Mouse (Mus musculus) embryo, embryonic 10.5 days (tissue): Measurements from ENCODE around the gene Mecom.

Source experiments
- DNase-seq: peaks from one replicate; pipeline ENCODE4 v3.0.0-alpha.2; 2015; ENCODE audit warnings: low spot score

Mecom gene

DNA sequence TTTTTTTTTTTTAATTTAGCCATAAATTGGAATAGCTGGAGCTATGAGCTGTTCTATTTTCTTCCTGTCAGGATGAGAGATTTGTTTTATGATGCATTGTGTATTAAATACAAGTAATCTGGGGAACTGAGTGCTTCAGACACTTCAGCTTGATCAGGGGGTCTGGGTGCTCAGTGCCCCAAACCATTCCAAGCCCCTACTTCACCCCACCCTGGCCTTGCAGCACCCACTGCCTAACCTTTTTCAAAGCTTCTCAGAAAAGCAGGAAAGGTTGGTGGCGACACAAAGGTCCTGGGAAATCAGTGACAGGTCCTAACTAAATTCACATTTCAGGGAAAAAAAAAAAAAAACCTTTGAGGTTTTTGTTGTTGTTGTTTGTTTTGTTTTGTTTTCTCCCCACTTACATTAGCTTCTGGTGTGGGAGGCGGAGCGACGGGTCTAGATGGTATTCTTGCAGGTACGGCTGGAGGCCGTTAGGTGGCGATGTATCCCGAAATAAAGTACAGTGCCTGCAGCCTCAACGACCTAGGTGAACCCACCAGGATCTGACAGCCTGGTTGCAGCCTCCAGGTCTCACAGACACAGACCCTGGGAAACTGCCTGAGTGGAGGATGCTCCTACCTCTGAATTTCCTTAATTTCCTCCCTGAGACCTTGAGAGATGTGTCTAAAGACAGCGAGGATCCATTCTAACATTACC, 532.7 kb downstream of the Mecom start:
- peak; percentile 91 for DNase-seq

DNA sequence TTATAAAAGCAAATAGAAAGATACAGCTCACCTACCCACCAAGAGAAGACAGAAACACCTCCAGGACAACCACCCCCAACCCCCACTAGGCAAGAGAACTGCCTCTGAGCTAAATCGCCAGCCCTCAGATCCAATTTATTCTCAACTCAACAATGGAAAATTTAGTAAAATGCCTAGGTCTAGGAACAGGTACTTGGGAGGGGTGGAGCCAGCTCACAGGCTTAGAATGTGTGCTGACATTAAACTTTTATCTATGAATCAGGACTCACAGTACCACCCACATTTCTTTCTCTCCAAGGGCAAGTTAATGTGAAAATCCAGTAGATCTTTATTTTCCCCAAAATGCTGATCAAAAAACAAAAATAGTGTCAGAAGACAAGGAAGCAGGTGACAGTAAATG, 533.5 kb downstream of the Mecom start:
- DNase-seq, result no peak

DNA sequence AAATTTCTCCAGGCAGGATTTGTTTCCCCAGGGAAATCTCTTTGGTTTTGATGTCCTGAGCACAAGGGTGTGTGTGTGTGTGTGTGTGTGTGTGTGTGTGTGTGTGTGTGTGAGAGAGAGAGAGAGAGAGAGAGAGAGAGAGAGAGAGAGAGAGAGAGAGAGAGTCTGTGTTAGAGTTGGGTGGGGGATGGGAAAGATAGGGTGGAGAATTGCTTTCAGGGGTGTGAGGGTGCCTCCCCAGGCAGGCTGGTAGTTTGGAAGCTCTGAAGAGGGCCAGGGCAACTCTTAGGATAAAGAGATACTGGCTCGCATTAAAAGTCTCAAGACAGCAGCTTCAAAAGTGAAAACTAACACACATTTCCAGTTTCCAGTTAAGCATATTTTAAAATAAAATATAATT, 534.4 kb downstream of the Mecom start:
- no peak for DNase-seq

DNA sequence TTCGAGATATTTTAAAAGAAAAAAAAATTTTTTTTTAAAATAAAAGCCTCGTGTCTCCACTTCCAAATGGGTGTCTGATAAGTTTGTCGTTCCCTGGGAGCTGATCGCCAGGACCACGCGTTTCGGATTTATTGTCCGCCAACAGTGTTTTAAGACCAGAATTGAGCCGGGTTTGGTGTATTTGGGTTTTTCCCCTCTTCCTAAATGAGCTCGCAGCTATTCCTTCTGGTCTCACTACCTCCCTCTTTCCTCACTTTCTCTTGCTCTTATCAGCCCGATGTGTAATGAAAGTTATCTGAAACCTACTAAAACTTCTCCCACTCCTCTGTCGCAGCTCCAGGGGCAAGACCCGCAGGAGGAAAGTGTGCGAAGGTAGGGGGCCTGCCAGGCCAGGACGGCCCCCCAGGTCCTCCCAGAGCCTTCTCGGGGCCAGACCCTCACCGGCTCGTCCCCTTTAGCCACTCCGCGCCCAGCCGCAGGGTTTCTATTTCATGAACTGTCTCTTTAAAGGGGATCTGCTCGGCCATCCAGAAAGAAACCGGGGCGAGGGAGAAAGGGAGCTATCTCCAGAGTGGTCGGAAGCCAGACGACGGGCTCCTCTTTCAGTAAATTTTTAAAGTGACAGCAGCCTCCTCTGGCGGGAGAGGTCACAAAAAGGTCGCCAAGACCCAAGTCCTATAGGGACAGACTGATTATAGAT, 535.0 kb downstream of the Mecom start:
- DNase-seq, result peak; percentile 89

DNA sequence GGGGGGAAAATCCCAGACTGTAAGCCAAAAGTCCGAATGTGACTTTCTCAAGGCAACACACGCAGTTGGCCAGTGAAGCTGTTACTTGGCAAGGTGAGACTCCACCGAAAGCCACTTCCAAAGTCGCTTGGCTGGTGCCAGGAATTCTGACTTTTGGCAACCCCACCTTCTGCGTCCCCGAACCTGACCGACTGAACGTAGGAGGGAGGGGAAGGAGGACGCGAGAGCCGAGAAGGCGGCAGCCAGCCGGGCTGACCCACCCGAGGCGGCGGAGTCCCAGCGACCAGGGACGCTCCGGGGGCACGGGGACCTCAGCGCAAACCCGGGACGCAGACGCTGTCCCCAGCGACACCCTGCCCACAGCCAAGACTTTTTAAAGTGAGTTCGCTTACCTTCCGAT, 535.7 kb downstream of the Mecom start:
- DNase-seq, result peak; percentile 47

DNA sequence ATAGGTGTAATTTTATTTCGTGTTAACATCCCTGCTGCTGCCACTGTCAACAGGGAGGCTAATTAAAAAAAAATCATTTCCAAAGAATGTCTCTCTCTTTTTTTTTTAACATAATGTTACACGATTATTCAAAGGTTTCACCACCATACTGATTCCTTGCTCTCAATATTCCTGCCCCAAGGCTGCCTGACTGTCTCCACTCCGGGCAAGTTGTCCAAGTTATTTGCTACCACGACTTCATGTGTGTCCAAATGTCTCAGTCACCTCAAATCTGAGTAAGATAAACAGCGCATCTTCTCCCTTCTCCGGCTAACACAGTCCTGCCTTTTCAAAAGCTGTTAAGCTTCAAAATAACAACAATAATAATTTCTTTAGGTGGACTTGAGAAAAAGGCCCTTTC, 536.1 kb downstream of the Mecom start:
- DNase-seq, result peak; percentile 44

DNA sequence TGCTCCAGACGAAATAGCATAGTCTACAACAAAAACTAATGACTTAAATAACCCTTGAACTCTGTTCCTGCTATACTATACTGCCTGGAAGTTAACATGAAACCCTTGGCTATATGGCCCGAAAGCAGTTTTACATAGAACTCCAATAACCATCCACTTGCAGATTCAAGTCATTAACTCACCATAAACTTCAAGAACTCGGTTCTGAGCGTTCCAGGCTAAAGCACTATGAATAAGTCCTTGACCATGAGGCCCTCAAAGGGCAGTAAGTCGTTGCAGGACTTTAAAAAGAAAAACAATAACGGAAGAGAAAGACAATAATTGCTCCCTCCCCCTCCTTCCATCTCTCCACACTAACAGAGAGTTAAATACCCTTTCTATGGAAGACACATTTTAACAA, 536.9 kb downstream of the Mecom start:
- peak; percentile 32 for DNase-seq

DNA sequence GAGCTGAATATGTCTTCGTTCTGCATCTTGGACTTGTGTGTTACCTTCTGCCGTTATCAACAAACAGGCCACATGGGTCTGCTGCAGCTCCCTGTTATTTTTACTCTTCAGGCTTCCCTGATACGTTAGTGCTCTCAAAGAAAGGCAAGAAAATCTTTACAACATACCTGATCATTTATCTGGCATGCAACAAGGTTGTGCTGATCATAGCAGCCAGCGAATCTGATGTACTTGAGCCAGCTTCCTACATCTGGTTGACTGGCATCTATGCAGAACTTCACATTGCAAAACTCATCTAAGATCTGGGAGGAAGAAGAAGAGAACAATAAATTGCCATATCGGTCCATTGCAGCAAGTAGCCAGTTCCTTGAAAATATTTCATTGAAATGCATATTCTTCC, 538.2 kb downstream of the Mecom start:
- no peak for DNase-seq

DNA sequence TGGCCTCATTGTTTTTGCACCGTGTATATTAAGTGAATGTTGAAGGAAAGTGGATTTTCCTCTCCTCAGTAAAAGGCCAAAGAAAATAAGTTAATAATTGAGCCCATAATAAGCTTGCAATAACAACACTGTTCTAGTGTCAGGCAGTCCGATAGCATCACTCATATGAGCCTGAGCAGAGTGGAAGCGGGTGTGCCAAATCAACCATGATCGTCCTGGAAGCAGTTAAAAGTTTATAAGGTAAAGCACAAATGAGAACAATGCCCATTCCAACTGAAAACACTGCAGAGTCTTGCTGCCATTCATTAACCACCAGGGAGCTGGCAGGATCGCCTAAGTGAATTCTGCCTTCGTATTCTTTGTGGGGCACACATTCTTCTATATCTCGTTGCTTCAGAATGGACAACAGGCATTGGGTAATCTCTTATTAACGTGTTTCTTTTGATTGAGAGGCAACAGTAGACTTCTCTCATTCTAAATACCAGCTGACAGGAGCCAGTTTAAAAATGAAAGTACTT, 542.9 kb downstream of the Mecom start:
- no peak for DNase-seq

DNA sequence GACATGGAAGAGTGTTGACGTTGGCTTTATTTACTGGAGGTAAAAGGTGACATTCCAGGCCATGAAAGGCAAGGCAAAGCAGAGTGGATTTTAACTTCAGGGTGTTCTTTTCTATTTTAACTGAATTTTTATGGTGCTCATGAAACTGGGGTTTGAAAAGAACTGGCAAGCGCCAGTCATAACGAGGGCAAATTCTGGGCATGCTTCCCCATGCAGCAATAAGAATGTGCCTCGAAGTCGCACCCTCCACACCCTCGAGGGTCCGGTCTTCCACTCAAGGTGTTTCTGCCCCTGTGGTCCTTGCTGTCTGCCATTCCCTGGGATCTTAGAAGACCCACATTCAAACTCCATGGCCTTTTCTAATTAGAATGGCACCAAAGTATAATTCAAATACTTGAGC, 547.5 kb downstream of the Mecom start:
- DNase-seq, result no peak

DNA sequence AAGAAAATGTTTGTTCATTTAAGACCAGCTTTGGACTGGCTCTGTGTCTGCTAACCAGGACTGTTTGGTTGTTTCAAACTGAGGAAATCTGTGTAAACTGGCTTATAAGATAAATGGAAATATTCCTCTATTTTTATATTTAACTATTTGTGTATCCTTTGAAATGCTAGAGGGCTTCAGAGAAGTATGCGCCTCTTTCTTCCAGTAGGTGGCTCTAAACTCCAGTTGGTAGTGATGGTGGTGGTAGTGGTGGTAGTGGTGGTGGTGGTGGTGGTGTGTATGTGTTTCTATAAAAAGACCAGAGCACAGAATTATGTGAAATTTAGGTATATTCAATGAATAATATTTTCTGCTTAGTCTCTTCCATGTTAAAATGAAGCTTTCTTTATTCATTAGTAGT, 548.8 kb downstream of the Mecom start:
- DNase-seq, result peak; percentile 54

DNA sequence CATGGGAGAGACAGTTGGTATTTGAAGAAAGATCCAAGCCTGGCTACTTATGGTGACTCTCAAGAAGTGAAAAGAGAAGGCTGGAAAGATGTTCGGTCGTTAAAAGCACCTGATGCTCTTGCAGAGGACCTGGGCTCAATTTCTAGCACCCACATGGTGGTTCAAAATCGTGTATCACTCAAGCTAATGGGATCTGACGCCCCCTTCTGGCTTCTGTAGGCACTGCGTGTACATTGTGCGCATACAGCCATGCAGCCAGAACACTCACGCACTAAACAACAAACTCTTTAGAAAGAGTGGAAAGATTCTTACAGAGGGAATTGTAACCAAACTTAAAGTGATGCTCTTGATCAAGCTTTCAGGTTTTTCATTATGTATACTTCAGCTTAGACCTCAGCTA, 550.7 kb downstream of the Mecom start:
- no peak for DNase-seq

DNA sequence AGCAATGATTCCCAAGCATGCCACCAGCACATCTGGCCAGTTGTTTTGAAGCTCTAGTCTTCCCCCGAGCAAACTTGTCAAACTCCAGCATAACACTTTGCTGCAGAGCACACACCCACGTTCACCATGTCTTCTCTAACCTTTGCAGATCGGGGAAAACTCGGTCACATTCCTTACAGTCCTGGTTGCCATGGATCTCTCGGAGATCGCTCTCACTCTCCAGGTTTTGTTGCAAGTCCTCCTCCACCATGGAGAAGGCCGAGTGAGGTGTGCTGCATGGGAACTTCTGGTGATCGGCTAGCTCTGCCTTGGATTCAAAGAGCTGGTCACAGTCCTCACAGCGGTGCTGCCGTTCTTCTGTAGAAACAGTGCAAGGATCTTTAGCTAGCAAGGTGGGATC, 554.5 kb downstream of the Mecom start:
- no peak for DNase-seq

DNA sequence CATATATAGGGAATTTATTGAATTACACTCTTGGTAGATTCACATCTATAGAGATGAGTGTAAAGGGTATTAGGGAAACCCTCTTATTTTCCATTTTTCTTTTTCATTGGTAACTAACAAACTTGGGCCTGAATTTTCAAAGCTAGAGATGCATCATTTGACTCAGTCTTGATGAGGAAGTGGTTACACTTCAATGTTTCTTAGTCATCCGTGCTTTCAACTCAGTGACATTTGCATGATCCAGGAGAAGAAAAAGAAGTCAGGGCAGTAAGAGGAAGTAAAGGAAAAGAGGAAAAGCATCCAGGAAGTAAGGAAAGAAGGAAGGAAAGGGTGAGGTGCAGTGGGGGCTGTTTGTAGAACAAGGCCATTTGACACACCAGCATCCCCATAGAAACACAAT, 556.3 kb downstream of the Mecom start:
- no peak for DNase-seq

DNA sequence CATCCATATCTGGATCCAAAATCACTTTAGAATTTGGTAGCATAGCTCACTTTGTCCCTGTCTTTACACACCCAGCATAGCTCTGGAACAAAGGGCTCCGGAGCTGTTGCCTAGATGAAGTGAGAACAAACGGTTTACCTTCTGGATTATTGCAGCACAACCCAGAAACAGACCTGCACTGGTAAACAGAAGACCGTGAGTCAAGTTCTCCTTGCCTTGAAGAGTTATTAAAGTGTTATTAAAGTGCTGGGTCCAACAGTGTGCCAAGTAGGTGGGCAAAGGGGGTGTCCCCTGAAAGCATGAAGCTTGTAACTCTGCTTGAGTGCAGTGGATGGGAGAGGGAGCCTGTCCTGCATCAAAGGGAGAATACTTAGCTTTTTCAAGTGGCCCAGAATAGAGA, 563.4 kb downstream of the Mecom start:
- no peak for DNase-seq

DNA sequence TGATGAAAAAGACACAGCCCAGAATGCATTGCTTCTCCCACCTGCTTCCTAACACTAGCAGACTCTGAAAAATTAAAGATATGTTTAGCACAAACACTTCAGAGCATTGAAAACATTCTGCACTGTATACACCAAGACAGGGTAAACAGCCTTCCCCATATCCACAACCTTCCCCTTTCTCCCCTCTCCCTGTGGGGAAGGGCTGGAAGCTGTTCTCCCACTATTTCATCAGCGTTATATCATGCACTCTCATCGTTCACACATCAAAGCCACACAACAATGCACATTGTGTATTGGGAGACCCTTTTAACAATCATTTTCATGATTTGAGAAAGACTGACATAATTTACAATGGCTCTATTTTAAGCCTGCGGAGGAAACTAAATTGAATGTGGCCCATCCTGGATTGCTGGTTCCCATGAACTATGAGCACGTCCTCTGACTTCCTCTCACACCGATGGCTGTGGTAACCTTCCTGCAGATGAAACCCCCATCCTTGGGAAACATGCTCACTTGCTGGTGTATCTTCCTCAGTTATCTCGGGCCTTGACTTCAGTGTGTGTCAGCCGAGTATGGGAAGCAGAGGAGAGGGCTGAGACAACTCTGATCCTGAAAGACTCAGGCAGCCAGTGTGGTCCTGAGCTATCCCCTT, 566.4 kb downstream of the Mecom start:
- DNase-seq, result no peak

DNA sequence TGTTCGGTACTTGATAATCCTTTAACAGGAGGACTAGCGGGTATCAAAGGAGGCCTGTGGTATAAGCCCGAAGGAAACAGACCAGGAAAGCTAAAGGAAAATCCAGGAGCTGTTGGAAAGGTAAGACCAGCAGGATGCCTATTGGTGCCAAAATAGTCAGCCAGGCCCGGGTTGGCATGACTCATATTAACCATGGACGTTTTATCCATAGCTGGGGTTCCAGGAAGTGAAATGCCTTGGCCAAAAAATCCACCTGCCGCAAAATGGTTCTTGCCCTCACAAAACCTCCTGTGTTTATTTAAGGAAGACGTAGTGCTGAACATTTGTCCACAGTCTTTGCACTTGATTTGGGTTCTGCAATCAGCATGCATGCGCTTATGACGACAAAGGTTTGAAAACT, 567.3 kb downstream of the Mecom start:
- DNase-seq, result no peak

DNA sequence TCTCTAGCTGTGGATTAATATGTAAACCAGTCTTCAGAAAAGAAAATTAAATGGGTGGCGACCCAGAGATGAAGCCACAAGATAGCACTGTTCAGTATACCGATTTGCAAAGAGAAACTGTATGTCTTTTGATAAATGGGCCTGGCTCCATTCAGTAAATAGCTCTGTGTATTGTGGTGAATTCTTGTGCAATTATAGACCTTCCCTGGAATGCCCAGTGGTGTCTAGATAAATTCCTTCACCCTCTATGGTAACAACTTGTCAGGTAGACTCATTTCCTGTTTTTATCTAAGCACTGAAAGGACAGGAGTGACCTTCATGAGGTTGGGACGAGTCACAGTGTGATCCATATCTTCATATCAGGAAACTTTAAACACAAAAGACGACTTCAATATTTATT, 571.2 kb downstream of the Mecom start:
- no peak for DNase-seq

DNA sequence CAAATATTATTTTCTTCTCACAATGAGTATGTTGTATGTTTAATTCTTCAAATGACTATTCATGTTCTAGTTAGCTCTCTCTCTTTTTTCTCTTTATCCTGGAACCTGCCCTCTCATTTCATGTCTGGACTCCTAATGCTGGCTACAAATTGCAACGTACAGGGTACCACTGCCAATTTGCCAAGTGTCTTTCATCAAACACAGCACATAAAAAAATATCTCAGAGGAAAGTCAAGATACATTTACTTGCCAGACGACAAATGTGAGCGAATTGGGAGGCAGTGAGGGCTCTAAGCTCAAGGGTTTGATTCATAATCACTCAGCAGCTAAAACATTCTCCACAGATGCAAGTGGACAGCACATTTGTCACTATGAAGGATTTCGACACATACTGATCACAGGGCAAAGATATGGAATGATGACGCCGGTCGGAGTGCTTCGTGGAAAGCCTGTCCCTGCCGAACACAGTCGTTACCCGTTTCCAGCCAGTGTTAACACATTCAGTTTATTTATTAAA, 579.3 kb downstream of the Mecom start:
- DNase-seq, result no peak

DNA sequence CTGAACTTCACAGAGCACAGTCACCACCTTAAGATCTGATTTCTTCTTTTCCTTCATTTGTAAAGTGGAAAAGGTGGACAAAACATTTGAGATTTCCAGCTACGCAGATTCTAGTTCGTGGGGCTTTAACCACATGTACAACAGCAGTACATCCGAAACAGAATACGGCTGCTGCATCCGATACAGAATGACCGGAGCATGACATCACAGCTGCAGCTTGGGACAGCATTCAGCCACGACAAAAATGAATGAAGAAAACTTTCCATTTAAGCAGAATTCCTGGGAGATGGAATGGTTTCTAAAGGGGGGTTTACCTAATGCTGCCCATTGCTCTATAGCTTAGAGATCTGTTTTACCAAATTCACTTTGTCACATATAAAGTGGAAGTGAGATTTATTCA, 583.9 kb downstream of the Mecom start:
- DNase-seq, result no peak

DNA sequence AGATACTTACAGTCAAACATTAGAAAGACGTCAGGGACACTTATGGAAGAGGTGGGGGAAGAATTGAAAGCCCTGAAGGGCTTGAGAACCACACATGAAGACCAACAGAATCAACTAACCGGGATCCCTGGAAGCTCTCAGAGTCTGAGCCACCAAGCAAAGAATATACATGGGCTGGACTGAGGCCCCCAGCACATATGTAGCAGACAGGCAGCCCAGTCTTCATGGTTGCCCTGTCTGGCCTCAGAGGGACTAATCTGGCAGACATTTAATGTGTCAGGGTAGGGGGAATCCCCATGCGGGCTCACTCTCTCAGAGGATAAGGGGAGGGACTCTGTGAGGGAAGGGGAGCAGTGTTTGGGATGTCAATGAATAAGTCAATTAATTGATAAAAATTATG, 584.4 kb downstream of the Mecom start:
- no peak for DNase-seq

DNA sequence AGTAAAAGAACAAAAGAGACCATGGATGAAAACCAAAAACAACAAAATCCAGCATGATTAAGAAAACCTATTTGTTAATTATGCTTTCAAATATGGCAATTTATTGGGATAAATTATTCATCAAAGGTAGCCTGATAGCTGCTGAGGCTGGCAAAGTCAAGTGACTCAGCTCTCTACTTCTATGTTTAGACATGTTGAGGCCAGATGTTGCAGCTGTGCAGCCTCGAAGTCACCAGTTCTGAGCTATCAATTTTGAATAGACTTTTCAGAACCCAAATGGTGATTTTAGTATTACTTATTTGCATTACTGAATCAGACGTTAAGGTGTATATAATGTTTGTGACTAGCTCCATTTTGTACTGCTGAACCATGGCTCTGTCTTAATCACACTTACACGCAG, 588.8 kb downstream of the Mecom start:
- no peak for DNase-seq
